Mouse (Mus musculus) myocyte (in vitro differentiated cells): ENCODE data around the gene Fpr3. TPM values are rescaled to one million over a fixed set of nuclear protein-coding genes. Genes with fewer than 3 reads are reported as not detected.
"Not testable (repeated sequence)": the region's sequence is repeated elsewhere in the genome, so short reads cannot be mapped to it uniquely, and the experiment has no call there.

Source experiments
- H3K27me3 ChIP-seq: one replicate; pipeline ENCODE4 v1.6.1; 2011; ENCODE audit not compliant: control insufficient read depth, insufficient read depth, insufficient read length
- H3K36me3 ChIP-seq: one replicate; pipeline ENCODE4 v1.6.1; 2011; ENCODE audit not compliant: control insufficient read depth, insufficient read depth
- H3K4me2 ChIP-seq: one replicate; pipeline ENCODE4 v1.6.1; 2011; ENCODE audit warnings: low read depth, control low read depth
- H3K4me3 ChIP-seq: one replicate; pipeline ENCODE4 v1.5.1; 2011; ENCODE audit warnings: mild to moderate bottlenecking, control low read depth, moderate library complexity
- H3K79me2 ChIP-seq: one replicate; pipeline ENCODE4 v1.6.1; 2011; ENCODE audit not compliant: control insufficient read depth, insufficient read depth
- H3ac ChIP-seq: one replicate; pipeline ENCODE4 v1.6.1; 2011; ENCODE audit not compliant: control insufficient read depth, insufficient read length
- CEBPB ChIP-seq: IDR thresholded peaks from 2 replicates; pipeline ENCODE4 v1.6.1; 2011; ENCODE audit warnings: mild to moderate bottlenecking, moderate library complexity; ENCODE audit not compliant: poor library complexity, insufficient read depth, severe bottlenecking
- E2F4 ChIP-seq: IDR thresholded peaks from one replicate; pipeline ENCODE4 v1.6.1; 2011; ENCODE audit warnings: mild to moderate bottlenecking, control low read depth, moderate library complexity; ENCODE audit not compliant: insufficient read depth
- MAX ChIP-seq: IDR thresholded peaks from one replicate; pipeline ENCODE4 v1.6.1; 2011; ENCODE audit warnings: low read depth, mild to moderate bottlenecking, control low read depth
- MYOD1 ChIP-seq, 3 experiments: IDR thresholded peaks; one replicate each; pipeline ENCODE4 v1.6.1; 2011; ENCODE audit warnings: control low read depth in 2 of 3, low read depth in 2 of 3, mild to moderate bottlenecking in 2 of 3, moderate library complexity in 1 of 3; ENCODE audit not compliant: insufficient read length in 2 of 3, control insufficient read depth in 1 of 3
- MYOG ChIP-seq, 3 experiments: IDR thresholded peaks; one replicate each; pipeline ENCODE4 v1.6.1; 2011; ENCODE audit warnings: control low read depth in 2 of 3, low read depth in 2 of 3, mild to moderate bottlenecking in 2 of 3; ENCODE audit not compliant: insufficient read length in 2 of 3, control insufficient read depth in 1 of 3, insufficient read depth in 1 of 3
- POLR2A ChIP-seq: IDR thresholded peaks from one replicate; pipeline ENCODE4 v1.6.1; 2011; ENCODE audit warnings: low read depth, mild to moderate bottlenecking, control low read depth, moderate library complexity; ENCODE audit not compliant: insufficient read length
- POLR2AphosphoS2 ChIP-seq: IDR thresholded peaks from one replicate; pipeline ENCODE4 v1.6.1; 2011; ENCODE audit warnings: low read depth, control low read depth; ENCODE audit not compliant: insufficient read length
- REST ChIP-seq: IDR thresholded peaks from one replicate; pipeline ENCODE4 v1.6.1; 2011; ENCODE audit warnings: mild to moderate bottlenecking, control low read depth, moderate library complexity; ENCODE audit not compliant: insufficient read depth, insufficient read length
- SRF ChIP-seq: IDR thresholded peaks from one replicate; pipeline ENCODE4 v1.6.1; 2011; ENCODE audit warnings: low read depth; ENCODE audit not compliant: control insufficient read depth, insufficient read length
- TCF12 ChIP-seq: IDR thresholded peaks from one replicate; pipeline ENCODE4 v1.6.1; 2011; ENCODE audit warnings: mild to moderate bottlenecking, control low read depth; ENCODE audit not compliant: poor library complexity, insufficient read depth, severe bottlenecking
- TCF3 ChIP-seq: IDR thresholded peaks from one replicate; pipeline ENCODE4 v1.6.1; 2011; ENCODE audit warnings: low read depth, control low read depth; ENCODE audit not compliant: insufficient read length
- USF1 ChIP-seq: IDR thresholded peaks from one replicate; pipeline ENCODE4 v1.6.1; 2011; ENCODE audit warnings: low read depth, mild to moderate bottlenecking, control low read depth, moderate library complexity
- polyA plus RNA-seq: library from polyadenylated mRNA; unstranded; fragments of >200 nt; fragmentation: generic; extraction: Trizol; gene quantifications from one replicate; pipeline ENCODE4 v1.2.1, GENCODE M21; 2012; ENCODE audit warnings: missing spikeins

Fpr3 gene
- polyA plus RNA-seq, 1 experiment, result not detected

- TF ChIP-seq MYOG (IDR thresholded peaks at IDR 0.05; ENCODE audit: control insufficient read depth in 1 of 3, insufficient read depth in 1 of 3, insufficient read length in 2 of 3, low read depth in 2 of 3) (no peak), POLR2A (peak; percentile 39), POLR2AphosphoS2 (peak; percentile 32)
- H3K4me2 ChIP-seq, result peak overlapping the region; percentile 38
These were observed 22.2 kb downstream of the Fpr3 start for GRCm38 (mm10) chr17:17909636-17910421.

DNA sequence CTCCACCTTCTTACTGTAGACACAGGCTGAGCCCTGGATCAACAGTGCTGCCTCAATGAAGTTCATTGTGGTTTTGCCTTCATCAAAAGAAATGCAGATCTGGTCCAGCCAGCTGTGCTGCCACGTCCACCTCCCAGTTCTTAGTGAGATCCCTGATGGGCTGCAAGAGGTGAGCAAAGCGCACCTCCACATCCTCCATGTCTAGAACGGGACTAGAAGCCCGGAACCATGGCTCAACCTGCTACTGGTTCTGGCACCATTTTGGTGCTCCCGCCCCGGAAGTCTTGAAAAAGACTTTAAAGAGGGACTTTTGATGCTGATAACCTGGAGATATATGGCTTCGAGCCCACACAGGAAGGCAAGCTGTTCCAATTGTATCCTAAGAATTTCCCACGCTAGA, 25.0 kb downstream of the Fpr3 start:
- H3K79me2 ChIP-seq, H3K27me3 ChIP-seq, H3K36me3 ChIP-seq, H3K4me2 ChIP-seq, H3ac ChIP-seq, H3K4me3 ChIP-seq: not testable (repeated sequence)

More at GRCm38 (mm10) chr17:17909636-17910421, 22.2 kb downstream of the Fpr3 start:
- no peaks in the 10 kb centered on the region for H3K79me2 ChIP-seq
- H3ac ChIP-seq, result no peak overlapping the region
- no peaks in the 10 kb centered on the region for H3K36me3 ChIP-seq
- peak overlapping the region; percentile 12 for H3K4me3 ChIP-seq
- H3K27me3 ChIP-seq, result no peaks in the 10 kb centered on the region

- Histone ChIP-seq H3K79me2 (no peaks in the 10 kb centered on the region), H3ac (no peak overlapping the region), H3K4me3 (no peak overlapping the region), H3K4me2 (no peak overlapping the region), H3K36me3 (no peaks in the 10 kb centered on the region), H3K27me3 (no peaks in the 10 kb centered on the region)
- TF ChIP-seq SRF (no peak), E2F4 (no peak), TCF3 (no peak), MYOG (IDR thresholded peaks at IDR 0.05; ENCODE audit: control insufficient read depth in 1 of 3, insufficient read depth in 1 of 3, insufficient read length in 2 of 3, low read depth in 2 of 3) (no peak), REST (no peak), MAX (no peak), MYOD1 (IDR thresholded peaks at IDR 0.05; ENCODE audit: control insufficient read depth in 1 of 3, insufficient read length in 2 of 3, low read depth in 2 of 3) (no peak), TCF12 (no peak), CEBPB (no peak), USF1 (no peak), POLR2A (no peak), POLR2AphosphoS2 (no peak)
These were observed 29.7 kb downstream of the Fpr3 start for GRCm38 (mm10) chr17:17917376-17917775.

DNA sequence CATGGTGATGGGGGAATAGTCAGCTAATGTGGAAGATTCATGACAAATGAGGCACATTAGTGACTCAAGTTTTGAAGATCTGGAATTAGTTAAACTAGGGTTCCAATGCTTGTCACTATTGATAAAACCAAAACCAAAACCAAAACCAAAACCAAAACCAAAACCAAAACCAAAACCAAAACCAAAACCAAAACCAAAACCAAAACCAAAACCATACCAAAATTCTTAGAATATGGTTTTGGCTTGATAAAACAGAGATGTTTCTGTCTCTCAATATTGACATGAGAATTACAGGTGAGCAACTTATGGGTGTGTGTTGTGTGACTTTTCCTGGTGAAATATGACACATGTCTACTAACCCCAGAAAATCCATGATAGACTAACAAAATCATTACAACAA, 30.1 kb downstream of the Fpr3 start:
- Histone ChIP-seq H3K79me2 (no peaks in the 10 kb centered on the region), H3K4me3 (no peak overlapping the region), H3ac (no peak overlapping the region), H3K27me3 (no peaks in the 10 kb centered on the region), H3K36me3 (no peaks in the 10 kb centered on the region), H3K4me2 (no peak overlapping the region)
- TF ChIP-seq REST, result no peak
- no peak for TF ChIP-seq MYOD1 (IDR thresholded peaks at IDR 0.05; ENCODE audit: control insufficient read depth in 1 of 3, insufficient read length in 2 of 3, low read depth in 2 of 3)
- TF ChIP-seq E2F4, result no peak
- TF ChIP-seq POLR2A, result no peak
- TF ChIP-seq TCF12, result no peak
- TF ChIP-seq POLR2AphosphoS2, result no peak
- no peak for TF ChIP-seq SRF
- TF ChIP-seq MYOG (IDR thresholded peaks at IDR 0.05; ENCODE audit: control insufficient read depth in 1 of 3, insufficient read depth in 1 of 3, insufficient read length in 2 of 3, low read depth in 2 of 3), result no peak
- no peak for TF ChIP-seq CEBPB

GRCm38 (mm10) chr17:17973443-17973842, 85.8 kb downstream of the Fpr3 start:
- no peak for TF ChIP-seq E2F4
- no peak for TF ChIP-seq POLR2AphosphoS2
- TF ChIP-seq CEBPB, result no peak
- no peak for TF ChIP-seq TCF3
- no peak for TF ChIP-seq TCF12
- TF ChIP-seq USF1, result no peak
- TF ChIP-seq SRF, result no peak
- no peak for TF ChIP-seq REST
- TF ChIP-seq MYOD1 (IDR thresholded peaks at IDR 0.05; ENCODE audit: control insufficient read depth in 1 of 3, insufficient read length in 2 of 3, low read depth in 2 of 3), result no peak
- TF ChIP-seq POLR2A, result no peak
- TF ChIP-seq MYOG (IDR thresholded peaks at IDR 0.05; ENCODE audit: control insufficient read depth in 1 of 3, insufficient read depth in 1 of 3, insufficient read length in 2 of 3, low read depth in 2 of 3), result no peak
- TF ChIP-seq MAX, result no peak
- Histone ChIP-seq H3K27me3 (no peaks in the 10 kb centered on the region), H3K36me3 (no peaks in the 10 kb centered on the region), H3K79me2 (no peaks in the 10 kb centered on the region), H3K4me2 (no peak overlapping the region), H3K4me3 (no peak overlapping the region), H3ac (no peak overlapping the region)

DNA sequence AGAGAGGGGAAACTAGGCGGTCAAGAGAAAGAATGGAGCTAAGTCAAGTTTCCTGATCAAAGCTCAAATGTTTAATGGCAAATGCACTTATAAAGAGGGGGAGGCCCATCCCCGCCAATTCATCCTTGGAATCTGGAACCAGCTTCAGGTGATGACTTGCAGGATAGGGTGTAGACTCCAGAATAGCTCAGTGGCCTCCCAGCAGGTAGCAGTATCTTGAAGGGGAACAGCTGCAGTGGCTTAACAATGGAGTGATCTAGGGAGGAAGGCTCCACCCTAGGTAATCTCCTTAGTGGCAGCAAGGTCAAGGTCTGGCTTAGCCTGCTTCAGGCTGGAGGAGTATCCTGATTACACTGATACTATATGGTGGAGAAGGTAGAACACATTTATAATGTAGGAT, 93.6 kb downstream of the Fpr3 start:
- not testable (repeated sequence) for H3ac ChIP-seq, H3K79me2 ChIP-seq, H3K4me3 ChIP-seq, H3K27me3 ChIP-seq, H3K36me3 ChIP-seq, H3K4me2 ChIP-seq
